Mouse (Mus musculus) neural tube, embryonic 14.5 days (tissue): ENCODE results near the gene Cpz. TPM values are rescaled to one million over a fixed set of nuclear protein-coding genes. Genes with fewer than 3 reads are reported as not detected.

Experiments used
- ATAC-seq: fragments of 200-750 bp; cut with Nextera tagmentation; 2 replicates; pipeline ENCODE4 v1.8.0; 2017; ENCODE audit warnings: low read depth, mild to moderate bottlenecking, moderate TSS enrichment, moderate library complexity
- H3K27ac ChIP-seq: fragments of 300-500 bp; sonication (generic); 2 replicates; pipeline ENCODE4 v1.5.1; 2014; ENCODE audit warnings: low read depth, mild to moderate bottlenecking, control low read depth, low read length, moderate library complexity, mixed read lengths
- H3K27me3 ChIP-seq: fragments of 300-500 bp; sonication (generic); 2 replicates; pipeline ENCODE4 v1.6.1; 2014; ENCODE audit warnings: low read length; ENCODE audit not compliant: control insufficient read depth, insufficient read depth
- H3K36me3 ChIP-seq: fragments of 300-500 bp; sonication (generic); 2 replicates; pipeline ENCODE4 v1.6.1; 2014; ENCODE audit warnings: low read length, mixed read lengths; ENCODE audit not compliant: control insufficient read depth, insufficient read depth
- H3K4me1 ChIP-seq: fragments of 300-500 bp; sonication (generic); 2 replicates; pipeline ENCODE4 v1.6.1; 2014; ENCODE audit warnings: low read length; ENCODE audit not compliant: control insufficient read depth, insufficient read depth
- H3K4me2 ChIP-seq: fragments of 300-500 bp; sonication (generic); 2 replicates; pipeline ENCODE4 v1.6.1; 2014; ENCODE audit warnings: mild to moderate bottlenecking, low read depth, low read length, control low read depth
- H3K4me3 ChIP-seq: fragments of 300-500 bp; sonication (generic); 2 replicates; pipeline ENCODE4 v1.5.1; 2014; ENCODE audit warnings: low read depth, low read length, control low read depth, mixed read lengths
- H3K9ac ChIP-seq: fragments of 300-500 bp; sonication (generic); replicated peaks from 2 replicates; pipeline ENCODE4 v1.6.1; 2014; ENCODE audit warnings: low read depth, mild to moderate bottlenecking, control low read depth, low read length, mixed read lengths
- H3K9me3 ChIP-seq: fragments of 300-500 bp; sonication (generic); 2 replicates; pipeline ENCODE4 v1.6.1; 2016; ENCODE audit warnings: low read length; ENCODE audit not compliant: control insufficient read depth
- WGBS: fragments of 180-500 bp; shearing (Covaris S2); extraction: QIAGEN DNeasy Blood & Tissue Kit; methylation state at CpG from one replicate; pipeline ENCODE4 v1.1.7; 2014; 5-methylcytosine and 5-hydroxymethylcytosine counted together
- polyA plus RNA-seq: library from polyadenylated mRNA; unstranded; fragments of >200 nt; fragmentation: Nextera tagmentation; extraction: Ambion mirVana; gene quantifications from 2 replicates; pipeline ENCODE4 v1.2.1, GENCODE M21; 2014

Gene Cpz
- polyA plus RNA-seq, 1 experiment from 2014 or later, result not detected

DNA sequence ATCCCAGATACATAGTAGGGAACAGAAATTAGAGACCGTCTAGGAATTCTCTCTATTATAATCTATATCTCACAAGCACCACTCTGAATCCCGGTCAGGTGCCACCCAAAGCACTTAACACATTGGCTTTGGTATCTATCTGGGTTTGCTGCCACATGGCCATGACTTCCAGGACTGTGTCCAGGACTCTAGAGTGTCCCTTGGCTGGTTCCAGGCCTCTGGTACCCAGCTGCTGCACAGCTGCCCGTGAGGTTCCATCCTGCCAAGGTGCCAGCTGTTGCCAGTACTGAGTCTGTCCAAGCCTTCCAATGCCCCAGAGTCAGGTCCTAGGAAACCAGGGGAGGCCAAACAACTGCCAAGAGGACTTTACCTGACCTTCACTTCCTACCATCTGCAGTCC lies 12.5 kb upstream of the Cpz start:
- no peak overlapping the region for H3K9ac ChIP-seq
- no peak overlapping the region for H3K27ac ChIP-seq
- no peak overlapping the region for H3K4me2 ChIP-seq
- H3K4me3 ChIP-seq, result no peak overlapping the region
- no peaks in the 10 kb centered on the region for H3K4me1 ChIP-seq
- no peaks in the 10 kb centered on the region for H3K9me3 ChIP-seq
- 91% methylated on average over 3 of the region's 3 CpGs for WGBS
- ATAC-seq, result no peak
- no peaks in the 10 kb centered on the region for H3K27me3 ChIP-seq
- no peaks in the 10 kb centered on the region for H3K36me3 ChIP-seq

DNA sequence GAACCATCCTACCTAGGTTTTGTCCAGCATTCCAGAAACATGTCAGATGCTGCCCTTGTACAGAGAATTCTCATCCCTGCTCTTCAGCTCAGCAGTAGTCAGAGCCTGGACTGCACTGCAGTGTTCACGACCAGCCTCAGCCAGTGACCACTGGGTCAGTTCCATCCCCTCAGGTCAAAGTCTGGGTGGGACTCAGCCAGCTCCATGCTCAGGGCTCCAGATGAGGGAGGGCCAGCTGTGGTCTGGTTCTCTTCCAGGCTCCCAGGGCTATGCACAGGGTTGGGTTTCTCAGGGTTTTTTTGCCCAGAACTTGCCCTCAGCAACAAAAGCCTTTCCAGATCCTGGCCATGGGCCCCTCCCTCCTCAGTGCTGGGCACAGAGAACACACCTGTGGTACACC lies 12.0 kb upstream of the Cpz start:
- Histone ChIP-seq H3K36me3 (no peaks in the 10 kb centered on the region), H3K9ac (no peak overlapping the region), H3K9me3 (no peaks in the 10 kb centered on the region), H3K27ac (no peak overlapping the region), H3K4me2 (no peak overlapping the region), H3K4me3 (no peak overlapping the region), H3K27me3 (no peaks in the 10 kb centered on the region), H3K4me1 (no peaks in the 10 kb centered on the region)
- no peak for ATAC-seq
- WGBS, result 84% methylated on average over 1 of the region's 1 CpGs

- no peak overlapping the region for H3K27ac ChIP-seq
- H3K36me3 ChIP-seq, result no peaks in the 10 kb centered on the region
- H3K9ac ChIP-seq, result no peak overlapping the region
- H3K4me3 ChIP-seq, result no peak overlapping the region
- H3K4me2 ChIP-seq, result no peak overlapping the region
- H3K27me3 ChIP-seq, result no peaks in the 10 kb centered on the region
- no peaks in the 10 kb centered on the region for H3K4me1 ChIP-seq
- H3K9me3 ChIP-seq, result no peaks in the 10 kb centered on the region
- ATAC-seq, result no peak
- WGBS, result 70% methylated on average over 3 of the region's 3 CpGs
Observed at GRCm38 (mm10) chr5:35536271-35536670, 10.8 kb upstream of the Cpz start.

- Histone ChIP-seq H3K4me2 (no peak overlapping the region), H3K4me1 (no peaks in the 10 kb centered on the region), H3K9me3 (no peaks in the 10 kb centered on the region), H3K9ac (no peak overlapping the region), H3K27me3 (no peaks in the 10 kb centered on the region), H3K36me3 (no peaks in the 10 kb centered on the region), H3K4me3 (no peak overlapping the region), H3K27ac (no peak overlapping the region)
- WGBS, result 15% methylated on average over 10 of the region's 10 CpGs
- ATAC-seq, result no peak
Observed at GRCm38 (mm10) chr5:35531586-35531985, 6.1 kb upstream of the Cpz start.

- 10% methylated on average over 4 of the region's 4 CpGs for WGBS
- no peak overlapping the region for H3K9ac ChIP-seq
- H3K4me1 ChIP-seq, result peaks cover 3% of the 10 kb centered on the region; the same call in 1 of the 2 replicates
- peak; percentile 70; the same call in 1 of the 2 replicates for ATAC-seq
- no peaks in the 10 kb centered on the region for H3K36me3 ChIP-seq
- H3K9me3 ChIP-seq, result no peaks in the 10 kb centered on the region
- H3K27me3 ChIP-seq, result no peaks in the 10 kb centered on the region
- H3K27ac ChIP-seq, result no peak overlapping the region
- no peak overlapping the region for H3K4me2 ChIP-seq
- H3K4me3 ChIP-seq, result no peak overlapping the region
Observed at GRCm38 (mm10) chr5:35530442-35530841, 4.9 kb upstream of the Cpz start.

DNA sequence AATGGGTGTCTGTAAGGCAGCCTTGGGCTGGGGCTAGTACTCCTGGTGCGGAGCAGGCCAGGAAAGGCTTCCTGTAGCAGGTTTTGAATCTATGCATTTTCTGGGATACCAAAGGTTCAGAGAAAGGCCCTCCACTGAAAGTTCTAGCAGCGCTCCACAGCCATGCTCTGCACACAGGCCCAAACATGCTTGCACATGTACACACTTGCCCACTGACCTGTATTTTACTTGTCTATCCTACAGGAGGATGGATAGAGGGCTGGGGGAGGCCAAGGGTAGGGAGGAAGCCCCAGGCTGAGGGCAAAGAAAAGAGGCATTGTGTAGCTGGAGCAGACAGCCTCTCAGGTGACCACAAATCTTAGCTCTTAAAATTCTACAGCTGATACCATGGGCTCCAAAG lies 1.1 kb downstream of the Cpz start:
- Histone ChIP-seq H3K4me2 (no peak overlapping the region), H3K27ac (no peak overlapping the region), H3K27me3 (no peaks in the 10 kb centered on the region), H3K9me3 (no peaks in the 10 kb centered on the region), H3K4me3 (no peak overlapping the region), H3K4me1 (peaks cover 6% of the 10 kb centered on the region; the same call in 1 of the 2 replicates), H3K36me3 (no peaks in the 10 kb centered on the region), H3K9ac (no peak overlapping the region)
- 85% methylated on average over 2 of the region's 2 CpGs for WGBS
- no peak for ATAC-seq

DNA sequence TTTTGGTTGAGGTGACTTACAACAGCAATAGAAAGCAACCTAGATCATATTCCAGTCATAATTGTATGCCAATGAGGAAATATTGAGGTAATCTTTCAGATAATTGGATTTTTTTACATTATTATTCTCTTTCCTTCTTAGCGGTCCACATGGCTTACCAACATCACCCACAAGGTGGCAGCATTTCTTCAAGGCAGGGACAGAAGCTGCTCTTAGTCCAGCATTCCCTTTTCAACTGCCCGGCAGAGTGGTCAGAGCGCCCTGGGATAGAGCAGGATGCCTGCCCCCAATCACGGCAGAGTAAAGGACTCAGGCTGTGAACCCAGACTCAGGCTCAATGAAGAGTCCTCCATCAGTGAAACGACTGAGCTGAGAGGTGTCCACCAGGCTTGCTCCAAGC lies 1.8 kb downstream of the Cpz start:
- Histone ChIP-seq H3K4me3 (no peak overlapping the region), H3K4me2 (no peak overlapping the region), H3K9ac (no peak overlapping the region), H3K4me1 (peaks cover 6% of the 10 kb centered on the region; the same call in 1 of the 2 replicates), H3K27me3 (no peaks in the 10 kb centered on the region), H3K36me3 (no peaks in the 10 kb centered on the region), H3K9me3 (no peaks in the 10 kb centered on the region), H3K27ac (no peak overlapping the region)
- ATAC-seq, result peak; percentile 35; the same call in 1 of the 2 replicates
- WGBS, result 1% methylated on average over 5 of the region's 5 CpGs

DNA sequence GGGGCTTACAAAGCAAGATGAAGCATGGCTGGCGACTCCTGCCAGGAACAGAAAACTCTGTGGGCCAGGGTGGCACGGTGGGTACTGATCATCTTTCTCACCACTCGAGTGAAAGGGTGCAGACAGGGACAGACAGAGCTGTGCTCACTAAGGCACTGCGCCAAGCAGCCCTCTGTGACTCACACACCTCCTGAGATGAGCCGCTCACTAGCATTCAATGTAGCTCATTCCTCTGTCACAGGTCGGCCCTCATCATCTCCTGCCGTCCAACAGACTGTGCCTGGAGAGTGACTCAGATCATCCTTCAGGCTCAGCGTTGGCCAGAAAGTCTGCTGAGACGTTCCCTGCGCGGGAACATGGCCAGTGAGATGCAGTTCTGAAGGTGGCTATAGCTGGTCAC lies 8.7 kb downstream of the Cpz start:
- H3K36me3 ChIP-seq, result no peaks in the 10 kb centered on the region
- no peaks in the 10 kb centered on the region for H3K9me3 ChIP-seq
- ATAC-seq, result no peak
- H3K4me2 ChIP-seq, result no peak overlapping the region
- H3K9ac ChIP-seq, result no peak overlapping the region
- no peak overlapping the region for H3K27ac ChIP-seq
- WGBS, result 89% methylated on average over 11 of the region's 11 CpGs
- H3K4me1 ChIP-seq, result no peaks in the 10 kb centered on the region
- H3K4me3 ChIP-seq, result no peak overlapping the region
- no peaks in the 10 kb centered on the region for H3K27me3 ChIP-seq

- Histone ChIP-seq H3K27me3 (no peaks in the 10 kb centered on the region), H3K27ac (no peak overlapping the region), H3K36me3 (no peaks in the 10 kb centered on the region), H3K9ac (no peak overlapping the region), H3K4me1 (no peaks in the 10 kb centered on the region), H3K9me3 (no peaks in the 10 kb centered on the region), H3K4me3 (no peak overlapping the region), H3K4me2 (no peak overlapping the region)
- no peak for ATAC-seq
- WGBS, result 12% methylated on average over 5 of the region's 5 CpGs
Observed at GRCm38 (mm10) chr5:35510589-35510988, 14.9 kb downstream of the Cpz start.

DNA sequence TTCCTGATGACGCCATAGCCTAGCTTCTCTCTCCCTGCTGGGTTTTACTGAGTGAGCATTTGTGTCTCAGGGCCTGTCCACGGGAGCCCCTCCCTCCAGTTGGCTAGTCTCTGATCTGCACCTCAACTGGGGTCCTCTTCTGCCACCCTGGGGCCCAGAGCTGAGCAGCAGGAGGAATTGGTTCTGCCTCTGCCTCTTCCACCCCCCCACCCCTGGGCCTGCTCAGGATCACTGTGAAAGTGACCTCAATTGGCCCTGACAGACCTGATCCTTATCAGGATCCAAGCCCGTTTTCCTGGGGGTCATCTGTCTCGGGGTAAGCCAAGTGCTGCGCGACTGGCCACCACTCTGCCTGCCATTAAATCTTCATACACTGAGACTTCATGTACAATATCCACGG lies 20.5 kb downstream of the Cpz start:
- Histone ChIP-seq H3K27ac (no peak overlapping the region), H3K9ac (no peak overlapping the region), H3K4me2 (no peak overlapping the region), H3K36me3 (no peaks in the 10 kb centered on the region), H3K4me3 (no peak overlapping the region), H3K4me1 (no peaks in the 10 kb centered on the region), H3K9me3 (no peaks in the 10 kb centered on the region), H3K27me3 (no peaks in the 10 kb centered on the region)
- 83% methylated on average over 7 of the region's 7 CpGs for WGBS
- ATAC-seq, result no peak
